Mouse (Mus musculus): ENCODE measurements at regions not wholly inside any gene's neighbourhood (a gene's known extent, or its start where the extent isn't known, plus 50 kb on each side); places are given as distances from the start of the nearest gene placed in this dataset.

GRCm38 (mm10) chr16:73435726-73436125 is 975.9 kb downstream of the Robo2 start:
- DNase-seq (ENCODE audit: low read depth, low spot score) = no peak

- DNase-seq (ENCODE audit: low read depth, low spot score) = no peak
Observed at GRCm38 (mm10) chr16:73424851-73425250, 986.8 kb downstream of the Robo2 start.

- DNase-seq (ENCODE audit: low read depth, low spot score) = no peak
Observed at GRCm38 (mm10) chr16:73424311-73424710, 987.3 kb downstream of the Robo2 start.

GRCm38 (mm10) chr16:73404509-73404908 is 1007.1 kb downstream of the Robo2 start:
- DNase-seq (ENCODE audit: low read depth, low spot score) = no peak

GRCm38 (mm10) chr16:73404099-73404498 is 1007.5 kb downstream of the Robo2 start:
- no peak for DNase-seq (ENCODE audit: low read depth, low spot score)

GRCm38 (mm10) chr16:73379056-73379455 is 1032.6 kb downstream of the Robo2 start:
- DNase-seq (ENCODE audit: low read depth, low spot score) = no peak

GRCm38 (mm10) chr16:73374608-73375165 is 1036.9 kb downstream of the Robo2 start:
- DNase-seq (ENCODE audit: low read depth, low spot score) = no peak

- no peak for DNase-seq (ENCODE audit: low read depth, low spot score)
Observed at GRCm38 (mm10) chr16:73368607-73369233, 1042.9 kb downstream of the Robo2 start.

GRCm38 (mm10) chr16:73367926-73368325 is 1043.7 kb downstream of the Robo2 start:
- DNase-seq (ENCODE audit: low read depth, low spot score) = no peak

- no peak for DNase-seq (ENCODE audit: low read depth, low spot score)
Observed at GRCm38 (mm10) chr16:73367226-73367840, 1044.3 kb downstream of the Robo2 start.

GRCm38 (mm10) chr16:73350698-73351097 is 1042.6 kb downstream of the Robo1 start:
- peak; percentile 48 for DNase-seq (ENCODE audit: low read depth, low spot score)

GRCm38 (mm10) chr16:73343941-73344340 is 1035.8 kb downstream of the Robo1 start:
- DNase-seq (ENCODE audit: low read depth, low spot score) = no peak

GRCm38 (mm10) chr16:73343531-73343930 is 1035.4 kb downstream of the Robo1 start:
- no peak for DNase-seq (ENCODE audit: low read depth, low spot score)

- no peak for DNase-seq (ENCODE audit: low read depth, low spot score)
Observed at GRCm38 (mm10) chr16:73317644-73318043, 1009.5 kb downstream of the Robo1 start.

GRCm38 (mm10) chr16:73310096-73310495 is 1002.0 kb downstream of the Robo1 start:
- no peak for DNase-seq (ENCODE audit: low read depth, low spot score)

- peak; percentile 20 for DNase-seq (ENCODE audit: low read depth, low spot score)
Observed at GRCm38 (mm10) chr16:73279951-73280350, 971.8 kb downstream of the Robo1 start.

GRCm38 (mm10) chr16:73259691-73260090 is 951.6 kb downstream of the Robo1 start:
- no peak for DNase-seq (ENCODE audit: low read depth, low spot score)

GRCm38 (mm10) chr16:73259283-73259682 is 951.2 kb downstream of the Robo1 start:
- DNase-seq (ENCODE audit: low read depth, low spot score) = no peak

GRCm38 (mm10) chr16:73245073-73245590 is 937.0 kb downstream of the Robo1 start:
- no peak for DNase-seq (ENCODE audit: low read depth, low spot score)

GRCm38 (mm10) chr16:73230599-73230998 is 922.5 kb downstream of the Robo1 start:
- no peak for DNase-seq (ENCODE audit: low read depth, low spot score)

- DNase-seq (ENCODE audit: low read depth, low spot score) = no peak
Observed at GRCm38 (mm10) chr16:73217555-73217954, 909.4 kb downstream of the Robo1 start.

GRCm38 (mm10) chr16:73203542-73203941 is 895.4 kb downstream of the Robo1 start:
- DNase-seq (ENCODE audit: low read depth, low spot score) = no peak

GRCm38 (mm10) chr16:73200991-73201390 is 892.9 kb downstream of the Robo1 start:
- no peak for DNase-seq (ENCODE audit: low read depth, low spot score)

Measured in embryo, embryonic 11.5 days (tissue).